Mouse (Mus musculus) liver, embryonic 12.5 days (tissue): ENCODE data around the gene Lamb3. TPM values are rescaled to one million over a fixed set of nuclear protein-coding genes. Genes with fewer than 3 reads are reported as not detected.
A peak's percentile ranks its signal among the peaks of the same experiment; 100 is the strongest.

ENCODE experiments used
- ATAC-seq: fragments of 200-750 bp; cut with Nextera tagmentation; 2 replicates; pipeline ENCODE4 v1.8.0; 2017; ENCODE audit warnings: moderate number of reproducible peaks, mild to moderate bottlenecking, moderate library complexity
- H3K27ac ChIP-seq: fragments of 300-500 bp; sonication (generic); 2 replicates; pipeline ENCODE4 v1.5.1; 2016; ENCODE audit warnings: mild to moderate bottlenecking
- H3K27me3 ChIP-seq: fragments of 300-500 bp; sonication (generic); replicated peaks from 2 replicates; pipeline ENCODE4 v1.6.1; 2016; ENCODE audit warnings: mild to moderate bottlenecking, moderate library complexity
- H3K36me3 ChIP-seq: fragments of 300-500 bp; sonication (generic); 2 replicates; pipeline ENCODE4 v1.6.1; 2016; ENCODE audit warnings: mild to moderate bottlenecking, moderate library complexity
- H3K4me1 ChIP-seq: fragments of 300-500 bp; sonication (generic); 2 replicates; pipeline ENCODE4 v1.6.1; 2016
- H3K4me2 ChIP-seq: fragments of 300-500 bp; sonication (generic); 2 replicates; pipeline ENCODE4 v1.6.1; 2016; ENCODE audit warnings: mild to moderate bottlenecking, moderate library complexity
- H3K4me3 ChIP-seq: fragments of 300-500 bp; sonication (generic); 2 replicates; pipeline ENCODE4 v1.5.1; 2016; ENCODE audit warnings: mild to moderate bottlenecking, moderate library complexity
- H3K9ac ChIP-seq: fragments of 300-500 bp; sonication (generic); 2 replicates; pipeline ENCODE4 v1.6.1; 2016; ENCODE audit warnings: mild to moderate bottlenecking, moderate library complexity
- H3K9me3 ChIP-seq: fragments of 300-500 bp; sonication (generic); replicated peaks from 2 replicates; pipeline ENCODE4 v1.6.1; 2016; ENCODE audit warnings: mild to moderate bottlenecking, moderate library complexity
- WGBS: fragments of 180-500 bp; shearing (Covaris S2); methylation state at CpG from one replicate; pipeline ENCODE4 v1.1.7; 2016; ENCODE audit not compliant: insufficient replicate concordance; 5-methylcytosine and 5-hydroxymethylcytosine counted together
- polyA plus RNA-seq: library from polyadenylated mRNA; unstranded; fragments of >200 nt; fragmentation: Nextera tagmentation; extraction: Ambion mirVana; gene quantifications from 2 replicates; pipeline ENCODE4 v1.2.1, GENCODE M21; 2016

Lamb3 gene
- polyA plus RNA-seq, 1 experiment from 2014 or later: 0.04 TPM

DNA sequence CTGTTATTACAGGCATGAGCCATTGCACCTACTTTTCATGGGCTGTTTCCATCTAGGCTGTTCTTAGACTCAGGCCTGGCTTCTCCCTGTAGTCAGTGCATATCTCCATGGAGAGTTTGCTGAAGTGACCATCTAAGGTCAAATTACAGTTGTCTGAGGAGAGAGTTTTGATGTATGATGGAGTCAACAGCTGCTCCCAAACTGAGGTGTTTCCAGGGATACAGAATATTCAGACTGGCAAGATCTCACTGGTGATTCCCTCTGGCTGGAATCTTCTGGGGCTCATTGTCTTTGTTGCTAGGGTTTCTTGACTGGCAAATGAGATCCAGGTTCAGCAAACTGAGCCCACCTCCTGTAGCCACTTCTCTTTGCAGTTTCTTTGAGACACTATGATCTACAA is 83.2 kb downstream of the Lamb3 start:
- ATAC-seq: no peak
- H3K4me1 ChIP-seq: 0 out of 2 replicates have a peak, but pooled peaks cover under 1% of the 10 kb centered on the region
- H3K4me2 ChIP-seq: no peak overlapping the region
- no peak overlapping the region for H3K4me3 ChIP-seq
- no peaks in the 10 kb centered on the region for H3K27me3 ChIP-seq
- H3K9me3 ChIP-seq: no peaks in the 10 kb centered on the region
- no peaks in the 10 kb centered on the region for H3K36me3 ChIP-seq
- no peak overlapping the region for H3K9ac ChIP-seq
- H3K27ac ChIP-seq: no peak overlapping the region

- ATAC-seq: no peak
- Histone ChIP-seq H3K27ac (no peak overlapping the region), H3K4me1 (0 out of 2 replicates have a peak, but pooled peaks cover 2% of the 10 kb centered on the region), H3K27me3 (no peaks in the 10 kb centered on the region), H3K4me2 (no peak overlapping the region), H3K9me3 (no peaks in the 10 kb centered on the region), H3K36me3 (no peaks in the 10 kb centered on the region), H3K9ac (no peak overlapping the region), H3K4me3 (no peak overlapping the region)
- 34% methylated on average over 2 of the region's 2 CpGs for WGBS
Observed at GRCm38 (mm10) chr1:193293039-193293438, 85.5 kb downstream of the Lamb3 start.

DNA sequence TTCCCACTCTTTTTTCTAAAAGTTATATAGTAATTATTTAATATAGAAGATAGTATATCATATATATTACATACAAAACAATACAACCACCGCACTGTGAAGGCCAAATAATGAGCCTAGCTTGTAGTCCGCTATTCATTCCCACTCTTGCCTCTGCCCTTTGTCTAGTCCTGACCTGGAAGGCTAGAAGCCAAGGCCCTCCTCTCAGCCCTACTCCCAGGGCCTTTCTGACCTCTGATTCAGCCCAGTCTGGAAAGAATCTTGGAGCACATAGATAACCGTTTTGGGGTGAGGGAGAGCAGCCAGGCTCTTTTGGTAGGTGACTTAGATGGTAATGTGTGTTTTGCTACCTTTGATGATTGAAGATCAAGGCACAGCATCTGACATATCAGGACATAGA is 86.4 kb downstream of the Lamb3 start:
- ATAC-seq: no peak
- H3K36me3 ChIP-seq: no peaks in the 10 kb centered on the region
- H3K4me3 ChIP-seq: no peak overlapping the region
- 0 out of 2 replicates have a peak, but pooled peaks cover 2% of the 10 kb centered on the region for H3K4me1 ChIP-seq
- WGBS: 55% methylated on average over 3 of the region's 3 CpGs
- H3K9ac ChIP-seq: no peak overlapping the region
- no peak overlapping the region for H3K4me2 ChIP-seq
- no peak overlapping the region for H3K27ac ChIP-seq
- H3K27me3 ChIP-seq: no peaks in the 10 kb centered on the region
- H3K9me3 ChIP-seq: no peaks in the 10 kb centered on the region

DNA sequence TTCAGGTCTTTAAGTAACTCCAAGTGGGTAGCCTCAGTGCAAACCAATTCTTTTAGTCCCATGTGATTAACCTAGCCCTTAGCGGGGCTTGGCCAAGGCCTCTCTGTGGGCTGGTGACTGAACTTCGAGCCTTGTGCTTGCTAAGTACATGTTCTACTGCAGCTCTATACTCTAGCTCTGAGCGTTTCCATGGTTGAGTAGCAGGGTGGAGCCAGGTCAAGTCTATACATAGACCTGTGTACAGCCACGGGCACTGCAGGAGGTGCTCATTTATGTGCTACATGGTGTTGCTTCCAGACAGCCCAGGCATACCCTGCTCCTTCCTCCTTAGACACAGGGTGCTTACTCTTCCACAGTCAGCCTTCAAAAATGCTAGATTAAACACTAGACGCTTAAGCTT is 88.4 kb downstream of the Lamb3 start:
- 58% methylated on average over 5 of the region's 5 CpGs for WGBS
- H3K4me1 ChIP-seq: 0 out of 2 replicates have a peak, but pooled peaks cover 2% of the 10 kb centered on the region

DNA sequence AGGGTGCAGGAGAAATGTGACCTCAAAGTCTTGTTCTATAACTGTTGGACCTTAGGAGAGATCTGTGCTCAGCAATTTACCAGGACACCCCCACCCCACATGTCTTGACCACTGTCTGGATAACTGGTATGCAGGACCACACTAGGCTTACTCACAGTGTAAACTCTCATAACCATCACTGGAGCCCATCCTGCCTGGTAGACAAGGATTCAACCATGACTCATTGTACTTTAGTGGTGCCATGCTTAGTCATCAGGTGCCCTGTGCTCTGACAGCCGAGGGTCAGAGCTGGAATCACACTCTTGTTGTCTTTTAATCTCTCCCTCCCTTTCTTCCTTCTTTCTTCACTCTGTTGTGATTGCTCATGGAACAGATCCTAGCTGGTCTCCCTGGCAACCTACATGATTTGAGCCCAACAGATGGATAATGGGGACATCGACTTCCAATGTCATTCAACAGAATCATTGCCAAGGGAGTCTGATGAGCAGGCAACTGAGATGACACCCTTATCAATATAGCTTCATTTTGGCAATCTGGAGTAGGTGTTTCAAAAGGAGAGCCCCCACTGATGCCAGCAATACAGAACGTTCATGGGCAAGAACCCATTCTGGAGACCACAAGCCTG is 90.8 kb downstream of the Lamb3 start:
- no peak overlapping the region for H3K4me3 ChIP-seq
- H3K36me3 ChIP-seq: no peaks in the 10 kb centered on the region
- H3K27ac ChIP-seq: no peak overlapping the region
- H3K9me3 ChIP-seq: no peaks in the 10 kb centered on the region
- no peak overlapping the region for H3K9ac ChIP-seq
- WGBS: 64% methylated on average over 3 of the region's 3 CpGs
- H3K4me1 ChIP-seq: 0 out of 2 replicates have a peak, but pooled peaks cover 2% of the 10 kb centered on the region
- no peak for ATAC-seq
- no peak overlapping the region for H3K4me2 ChIP-seq
- H3K27me3 ChIP-seq: no peaks in the 10 kb centered on the region

More for the DNA sequence above, 88.4 kb downstream of the Lamb3 start:
- H3K4me2 ChIP-seq: no peak overlapping the region
- no peaks in the 10 kb centered on the region for H3K36me3 ChIP-seq
- H3K9ac ChIP-seq: no peak overlapping the region
- H3K4me3 ChIP-seq: no peak overlapping the region
- ATAC-seq: no peak
- H3K27me3 ChIP-seq: no peaks in the 10 kb centered on the region
- H3K9me3 ChIP-seq: no peaks in the 10 kb centered on the region
- H3K27ac ChIP-seq: no peak overlapping the region

- H3K9ac ChIP-seq: no peak overlapping the region
- H3K27me3 ChIP-seq: no peaks in the 10 kb centered on the region
- no peak overlapping the region for H3K4me3 ChIP-seq
- 0 out of 2 replicates have a peak, but pooled peaks cover 2% of the 10 kb centered on the region for H3K4me1 ChIP-seq
- H3K36me3 ChIP-seq: no peaks in the 10 kb centered on the region
- ATAC-seq: no peak
- no peak overlapping the region for H3K4me2 ChIP-seq
- H3K27ac ChIP-seq: no peak overlapping the region
- no peaks in the 10 kb centered on the region for H3K9me3 ChIP-seq
- 39% methylated on average over 1 of the region's 1 CpGs for WGBS
Observed at GRCm38 (mm10) chr1:193299995-193300394, 92.5 kb downstream of the Lamb3 start.

GRCm38 (mm10) chr1:193301216-193302092 is 94.0 kb downstream of the Lamb3 start:
- no peaks in the 10 kb centered on the region for H3K36me3 ChIP-seq
- no peaks in the 10 kb centered on the region for H3K9me3 ChIP-seq
- no peak overlapping the region for H3K9ac ChIP-seq
- WGBS: 53% methylated on average over 6 of the region's 6 CpGs
- peak; percentile 40; the same call in 1 of the 2 replicates for ATAC-seq
- H3K27ac ChIP-seq: no peak overlapping the region
- H3K27me3 ChIP-seq: no peaks in the 10 kb centered on the region
- H3K4me1 ChIP-seq: no peaks in the 10 kb centered on the region
- H3K4me3 ChIP-seq: no peak overlapping the region
- H3K4me2 ChIP-seq: no peak overlapping the region

GRCm38 (mm10) chr1:193302093-193302405 is 94.5 kb downstream of the Lamb3 start:
- H3K9ac ChIP-seq: no peak overlapping the region
- H3K4me1 ChIP-seq: no peaks in the 10 kb centered on the region
- 49% methylated on average over 8 of the region's 8 CpGs for WGBS
- no peak overlapping the region for H3K4me3 ChIP-seq
- no peak overlapping the region for H3K27ac ChIP-seq
- no peaks in the 10 kb centered on the region for H3K27me3 ChIP-seq
- no peak for ATAC-seq
- H3K9me3 ChIP-seq: no peaks in the 10 kb centered on the region
- H3K4me2 ChIP-seq: no peak overlapping the region
- no peaks in the 10 kb centered on the region for H3K36me3 ChIP-seq

DNA sequence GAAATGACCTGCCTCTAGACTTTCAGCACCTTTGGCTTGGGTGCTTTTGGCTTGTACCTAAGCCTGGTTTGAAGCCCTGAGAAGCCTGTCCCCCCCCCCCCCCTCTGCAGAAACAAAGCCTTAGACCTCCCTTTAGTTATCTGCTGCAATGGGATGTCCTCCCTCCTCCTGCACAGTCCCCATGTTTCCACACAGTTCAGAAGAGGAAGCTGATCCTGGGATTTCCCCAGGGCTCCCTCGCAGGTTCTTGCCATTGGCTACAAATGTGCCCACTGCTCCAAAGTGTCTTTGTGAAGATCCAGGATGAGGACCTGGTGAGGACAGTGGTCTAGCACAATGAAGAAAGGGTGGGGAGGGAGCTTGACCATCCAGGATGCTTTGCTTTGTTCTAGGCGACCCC is 95.6 kb downstream of the Lamb3 start:
- H3K9ac ChIP-seq: no peak overlapping the region
- no peak for ATAC-seq
- 21% methylated on average over 2 of the region's 2 CpGs for WGBS

DNA sequence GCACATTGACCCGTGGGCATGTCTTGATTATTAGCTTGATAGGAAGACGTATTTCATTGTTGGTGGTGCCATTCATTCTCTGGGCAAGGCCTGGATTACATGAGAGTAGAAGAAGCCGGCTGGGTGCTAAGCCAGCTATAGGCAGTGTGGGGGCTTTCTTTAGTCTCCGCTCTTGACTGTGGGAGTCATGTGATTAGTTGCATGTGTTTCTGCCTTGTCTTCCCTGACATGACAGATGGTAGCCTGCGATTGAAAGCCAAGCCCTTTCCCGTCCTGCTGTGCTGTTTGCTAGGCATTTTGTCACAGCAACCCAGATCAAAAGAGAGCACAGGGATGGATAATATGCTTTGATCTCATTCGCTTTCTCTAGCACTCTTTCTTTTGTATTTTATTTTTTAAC is 97.9 kb downstream of the Lamb3 start:
- no peaks in the 10 kb centered on the region for H3K36me3 ChIP-seq
- H3K4me2 ChIP-seq: no peak overlapping the region
- no peaks in the 10 kb centered on the region for H3K27me3 ChIP-seq
- H3K4me1 ChIP-seq: no peaks in the 10 kb centered on the region
- H3K9me3 ChIP-seq: no peaks in the 10 kb centered on the region
- no peak for ATAC-seq
- H3K9ac ChIP-seq: no peak overlapping the region
- 46% methylated on average over 7 of the region's 7 CpGs for WGBS
- H3K27ac ChIP-seq: no peak overlapping the region
- H3K4me3 ChIP-seq: no peak overlapping the region

More for the DNA sequence above, 95.6 kb downstream of the Lamb3 start:
- no peaks in the 10 kb centered on the region for H3K36me3 ChIP-seq
- no peak overlapping the region for H3K4me3 ChIP-seq
- no peaks in the 10 kb centered on the region for H3K9me3 ChIP-seq
- no peaks in the 10 kb centered on the region for H3K27me3 ChIP-seq
- H3K27ac ChIP-seq: no peak overlapping the region
- no peaks in the 10 kb centered on the region for H3K4me1 ChIP-seq
- no peak overlapping the region for H3K4me2 ChIP-seq

- H3K9ac ChIP-seq: no peak overlapping the region
- no peaks in the 10 kb centered on the region for H3K36me3 ChIP-seq
- no peak overlapping the region for H3K4me3 ChIP-seq
- H3K27me3 ChIP-seq: no peaks in the 10 kb centered on the region
- no peak for ATAC-seq
- no peaks in the 10 kb centered on the region for H3K4me1 ChIP-seq
- H3K4me2 ChIP-seq: no peak overlapping the region
- 69% methylated on average over 2 of the region's 2 CpGs for WGBS
- no peak overlapping the region for H3K27ac ChIP-seq
- H3K9me3 ChIP-seq: no peaks in the 10 kb centered on the region
Observed at GRCm38 (mm10) chr1:193306832-193307231, 99.3 kb downstream of the Lamb3 start.

- no peaks in the 10 kb centered on the region for H3K9me3 ChIP-seq
- H3K4me3 ChIP-seq: no peak overlapping the region
- ATAC-seq: no peak
- no peak overlapping the region for H3K4me2 ChIP-seq
- H3K9ac ChIP-seq: no peak overlapping the region
- H3K27ac ChIP-seq: no peak overlapping the region
- H3K27me3 ChIP-seq: no peaks in the 10 kb centered on the region
- H3K4me1 ChIP-seq: peaks cover 3% of the 10 kb centered on the region; the same call in 1 of the 2 replicates
- WGBS: 14% methylated on average over 1 of the region's 1 CpGs
- H3K36me3 ChIP-seq: no peaks in the 10 kb centered on the region
Observed at GRCm38 (mm10) chr1:193309785-193310518, 102.5 kb downstream of the Lamb3 start.
